8 mouse cellular contexts compared by ENCODE assay signal in genomic region chrX:169880826-169881225, GRCm38 (mm10).
DNase-seq lines count a peak whose midpoint lies in the region; ATAC-seq and TF ChIP-seq lines count a peak whose summit lies in the region.

No protein-coding gene starts in this region.

- TF ChIP-seq CTCF in liver, embryonic 14.5 days (IDR thresholded peaks at IDR 0.05; ENCODE audit: low read depth) = no peak

- 20% methylated on average over 10 of the region's 10 CpGs for WGBS in hindbrain, embryonic 10.5 days
- 25% methylated on average over 10 of the region's 10 CpGs for WGBS in liver, embryonic 14.5 days (ENCODE audit: insufficient replicate concordance)
- 22% methylated on average over 10 of the region's 10 CpGs for WGBS in neural tube, embryonic 11.5 days

- no peak for TF ChIP-seq EP300 in liver, embryonic 14.5 days (IDR thresholded peaks at IDR 0.05; ENCODE audit: low read depth)

- peak overlapping the region; percentile 49 for H3K4me2 ChIP-seq in liver, embryonic 14.5 days (ENCODE audit: low read depth)
- peak overlapping the region; percentile 57 for H3K4me2 ChIP-seq in neural tube, embryonic 11.5 days (ENCODE audit: low read depth)

- H3K4me1 ChIP-seq in hindbrain, embryonic 10.5 days (replicated peaks) = peaks cover 22% of the 10 kb centered on the region
- no peaks in the 10 kb centered on the region for H3K4me1 ChIP-seq in liver, embryonic 14.5 days (replicated peaks; ENCODE audit: control insufficient read depth in 2 of 2, insufficient read depth in 2 of 2, low read length in 1 of 2)
- H3K4me1 ChIP-seq in neural tube, embryonic 11.5 days (ENCODE audit: control insufficient read depth, insufficient read depth, low read length) = no peaks in the 10 kb centered on the region

- no peaks in the 10 kb centered on the region for H3K36me3 ChIP-seq in hindbrain, embryonic 10.5 days
- no peaks in the 10 kb centered on the region for H3K36me3 ChIP-seq in liver, embryonic 14.5 days (replicated peaks; ENCODE audit: control insufficient read depth, insufficient read depth, low read depth)
- H3K36me3 ChIP-seq in neural tube, embryonic 11.5 days (ENCODE audit: control insufficient read depth, insufficient read depth, low read length) = no peaks in the 10 kb centered on the region

- peak; percentile 51 for ATAC-seq in common myeloid progenitor, adult 5-6 weeks (replicated peaks; ENCODE audit: low read depth, poor library complexity, severe bottlenecking)
- ATAC-seq in liver, embryonic 14.5 days (ENCODE audit: insufficient read depth) = no peak
- no peak; the same call in 1 of the 2 replicates for ATAC-seq in neural tube, embryonic 11.5 days (ENCODE audit: insufficient read depth, low FRiP score, low TSS enrichment)

- DNase-seq in embryo, embryonic 10 days (ENCODE audit: low spot score) = peak; percentile 30
- no peak for DNase-seq in embryo, embryonic 10.5 days (ENCODE audit: low spot score)
- peak; percentile 25 for DNase-seq in hindbrain, embryonic 10.5 days (ENCODE audit: low spot score)
- DNase-seq in liver, embryonic 14.5 days (ENCODE audit: low read depth in 3 of 3, low spot score in 3 of 3) = no peak
- DNase-seq in neural tube, embryonic 11.5 days (ENCODE audit: low spot score) = peak; percentile 32
- DNase-seq in layer of hippocampus, adult 8-10 months (ENCODE audit: low spot score in 2 of 2) = no peak
- no peak for DNase-seq in layer of hippocampus, adult 11-12 months (ENCODE audit: low spot score)

- peak overlapping the region; percentile 89 for H3K27ac ChIP-seq in hindbrain, embryonic 10.5 days
- H3K27ac ChIP-seq in liver, embryonic 14.5 days = no peak overlapping the region
- H3K27ac ChIP-seq in neural tube, embryonic 11.5 days (ENCODE audit: low read depth, low read length) = no peak overlapping the region; the same call in 1 of the 2 replicates

- no peak overlapping the region for H3K9ac ChIP-seq in liver, embryonic 14.5 days (replicated peaks)
- peak overlapping the region; percentile 52 for H3K9ac ChIP-seq in neural tube, embryonic 11.5 days (ENCODE audit: low read length)

- H3K9me3 ChIP-seq in hindbrain, embryonic 10.5 days = no peaks in the 10 kb centered on the region
- H3K9me3 ChIP-seq in liver, embryonic 14.5 days (ENCODE audit: control insufficient read depth, low read length) = no peaks in the 10 kb centered on the region
- H3K9me3 ChIP-seq in neural tube, embryonic 11.5 days (ENCODE audit: control insufficient read depth, low read length) = no peaks in the 10 kb centered on the region

- peak overlapping the region; percentile 66 for H3K4me3 ChIP-seq in hindbrain, embryonic 10.5 days
- peak overlapping the region; percentile 15 to 40; a peak in 3 of 4 replicates for H3K4me3 ChIP-seq in liver, embryonic 14.5 days (ENCODE audit: insufficient read depth in 1 of 2, low read depth in 2 of 2, low read length in 2 of 2)
- H3K4me3 ChIP-seq in neural tube, embryonic 11.5 days (ENCODE audit: low read depth, low read length) = peak overlapping the region; percentile 45

- peaks cover 63% of the 10 kb centered on the region for H3K27me3 ChIP-seq in hindbrain, embryonic 10.5 days (ENCODE audit: insufficient read depth, poor library complexity, severe bottlenecking)
- peaks cover 12% of the 10 kb centered on the region for H3K27me3 ChIP-seq in liver, embryonic 14.5 days (ENCODE audit: control insufficient read depth, insufficient read depth, low read length)
- peaks cover 11% of the 10 kb centered on the region; the same call in 1 of the 2 replicates for H3K27me3 ChIP-seq in neural tube, embryonic 11.5 days (ENCODE audit: control insufficient read depth, insufficient read depth, low read length)

Comparison
In these comparisons a context has a peak if more than half of its experiments do, and no peak if none do; other contexts are left out.
1. DNase-seq: peak in embryo, embryonic 10 days (single experiment), hindbrain, embryonic 10.5 days (single experiment) and neural tube, embryonic 11.5 days (single experiment); none in embryo, embryonic 10.5 days (single experiment), liver, embryonic 14.5 days (0 of 3), layer of hippocampus, adult 8-10 months (0 of 2) and layer of hippocampus, adult 11-12 months (single experiment).
2. Peak in every context shown above with its lines, with median percentiles within 50 percentile points of each other: H3K4me3 ChIP-seq.